Mouse (Mus musculus) forebrain, embryonic 12.5 days (tissue): ENCODE results near the gene Ctc1. TPM values are rescaled to one million over a fixed set of nuclear protein-coding genes. Genes with fewer than 3 reads are reported as not detected.
A peak's percentile ranks its signal among the peaks of the same experiment; 100 is the strongest.

Source experiments
- ATAC-seq: fragments of 200-750 bp; cut with Nextera tagmentation; 2 replicates; pipeline ENCODE4 v1.8.0; 2017; ENCODE audit warnings: moderate TSS enrichment; ENCODE audit not compliant: low FRiP score
- H3K27ac ChIP-seq: fragments of 300-500 bp; sonication (generic); 2 replicates; pipeline ENCODE4 v1.5.1; 2016; ENCODE audit warnings: mild to moderate bottlenecking
- H3K27me3 ChIP-seq: fragments of 300-500 bp; sonication (generic); 2 replicates; pipeline ENCODE4 v1.6.1; 2016; ENCODE audit warnings: mild to moderate bottlenecking
- H3K36me3 ChIP-seq: fragments of 300-500 bp; sonication (generic); replicated peaks from 2 replicates; pipeline ENCODE4 v1.6.1; 2016; ENCODE audit warnings: mild to moderate bottlenecking
- H3K4me1 ChIP-seq: fragments of 300-500 bp; sonication (generic); 2 replicates; pipeline ENCODE4 v1.6.1; 2016
- H3K4me2 ChIP-seq: fragments of 300-500 bp; sonication (generic); 2 replicates; pipeline ENCODE4 v1.6.1; 2016; ENCODE audit warnings: mild to moderate bottlenecking, moderate library complexity
- H3K4me3 ChIP-seq: fragments of 300-500 bp; sonication (generic); replicated peaks from 2 replicates; pipeline ENCODE4 v1.5.1; 2016; ENCODE audit warnings: mild to moderate bottlenecking
- H3K9ac ChIP-seq: fragments of 300-500 bp; sonication (generic); 2 replicates; pipeline ENCODE4 v1.6.1; 2016; ENCODE audit warnings: mild to moderate bottlenecking
- H3K9me3 ChIP-seq: fragments of 300-500 bp; sonication (generic); 2 replicates; pipeline ENCODE4 v1.6.1; 2016
- WGBS: fragments of 180-500 bp; shearing (Covaris S2); methylation state at CpG from one replicate; pipeline ENCODE4 v1.1.7; 2016; 5-methylcytosine and 5-hydroxymethylcytosine counted together
- microRNA-seq: library from miRNA; unstranded; fragments of <30 nt; microRNA quantifications from one replicate; pipeline ENCODE4, GENCODE M21; 2017
- polyA plus RNA-seq: library from polyadenylated mRNA; unstranded; fragments of >200 nt; fragmentation: Nextera tagmentation; extraction: Ambion mirVana; gene quantifications from 2 replicates; pipeline ENCODE4 v1.2.1, GENCODE M21; 2016

The Ctc1 gene
- polyA plus RNA-seq, 1 experiment from 2014 or later, result 71.0 TPM

- WGBS, result 50% methylated on average over 9 of the region's 9 CpGs
- no peak for ATAC-seq
- Histone ChIP-seq H3K4me2 (no peak overlapping the region), H3K36me3 (no peaks in the 10 kb centered on the region), H3K27ac (no peak overlapping the region), H3K9ac (no peak overlapping the region), H3K4me1 (peaks cover 25% of the 10 kb centered on the region), H3K9me3 (no peaks in the 10 kb centered on the region), H3K27me3 (no peaks in the 10 kb centered on the region), H3K4me3 (no peak overlapping the region)
These were observed 60.2 kb downstream of the Ctc1 start for GRCm38 (mm10) chr11:69075764-69076479.

- WGBS, result 68% methylated on average over 5 of the region's 5 CpGs
- Histone ChIP-seq H3K27ac (no peak overlapping the region), H3K36me3 (no peaks in the 10 kb centered on the region), H3K9me3 (no peaks in the 10 kb centered on the region), H3K27me3 (no peaks in the 10 kb centered on the region), H3K9ac (no peak overlapping the region), H3K4me3 (no peak overlapping the region), H3K4me1 (peaks cover 19% of the 10 kb centered on the region), H3K4me2 (no peak overlapping the region)
- no peak for ATAC-seq
These were observed 60.9 kb downstream of the Ctc1 start for GRCm38 (mm10) chr11:69076572-69076971.

- WGBS, result 86% methylated on average over 9 of the region's 9 CpGs
- H3K27me3 ChIP-seq, result no peaks in the 10 kb centered on the region
- ATAC-seq, result no peak
These were observed 61.6 kb downstream of the Ctc1 start for GRCm38 (mm10) chr11:69077316-69077715.

GRCm38 (mm10) chr11:69078041-69078440 lies 62.3 kb downstream of the Ctc1 start:
- no peak overlapping the region for H3K9ac ChIP-seq
- no peaks in the 10 kb centered on the region for H3K27me3 ChIP-seq
- H3K4me3 ChIP-seq, result no peak overlapping the region
- no peak overlapping the region for H3K27ac ChIP-seq
- no peaks in the 10 kb centered on the region for H3K36me3 ChIP-seq
- no peak overlapping the region for H3K4me2 ChIP-seq
- WGBS, result 82% methylated on average over 6 of the region's 6 CpGs
- no peaks in the 10 kb centered on the region for H3K9me3 ChIP-seq
- ATAC-seq, result no peak
- peaks cover 11% of the 10 kb centered on the region; the same call in 1 of the 2 replicates for H3K4me1 ChIP-seq

More at GRCm38 (mm10) chr11:69077316-69077715, 61.6 kb downstream of the Ctc1 start:
- H3K9me3 ChIP-seq, result no peaks in the 10 kb centered on the region
- no peak overlapping the region for H3K4me3 ChIP-seq
- no peak overlapping the region for H3K27ac ChIP-seq
- no peak overlapping the region for H3K9ac ChIP-seq
- H3K4me2 ChIP-seq, result no peak overlapping the region
- H3K4me1 ChIP-seq, result peaks cover 15% of the 10 kb centered on the region
- H3K36me3 ChIP-seq, result no peaks in the 10 kb centered on the region

- no peak overlapping the region for H3K4me2 ChIP-seq
- 85% methylated on average over 5 of the region's 5 CpGs for WGBS
- no peaks in the 10 kb centered on the region for H3K9me3 ChIP-seq
- no peak overlapping the region for H3K27ac ChIP-seq
- H3K36me3 ChIP-seq, result no peaks in the 10 kb centered on the region
- H3K9ac ChIP-seq, result no peak overlapping the region
- H3K4me3 ChIP-seq, result no peak overlapping the region
- peaks cover 9% of the 10 kb centered on the region; the same call in 1 of the 2 replicates for H3K4me1 ChIP-seq
- no peak for ATAC-seq
- no peaks in the 10 kb centered on the region for H3K27me3 ChIP-seq
These were observed 63.2 kb downstream of the Ctc1 start for GRCm38 (mm10) chr11:69078805-69079438.

GRCm38 (mm10) chr11:69080102-69080854 lies 64.6 kb downstream of the Ctc1 start:
- WGBS, result 87% methylated on average over 15 of the region's 15 CpGs
- Histone ChIP-seq H3K27ac (no peak overlapping the region), H3K36me3 (no peaks in the 10 kb centered on the region), H3K4me3 (no peak overlapping the region), H3K9me3 (no peaks in the 10 kb centered on the region), H3K27me3 (no peaks in the 10 kb centered on the region), H3K9ac (no peak overlapping the region), H3K4me1 (no peaks in the 10 kb centered on the region), H3K4me2 (no peak overlapping the region)
- no peak for ATAC-seq

GRCm38 (mm10) chr11:69080855-69081222 lies 65.1 kb downstream of the Ctc1 start:
- Histone ChIP-seq H3K9me3 (no peaks in the 10 kb centered on the region), H3K27me3 (no peaks in the 10 kb centered on the region), H3K4me1 (no peaks in the 10 kb centered on the region), H3K36me3 (no peaks in the 10 kb centered on the region), H3K9ac (no peak overlapping the region), H3K4me3 (no peak overlapping the region), H3K4me2 (no peak overlapping the region), H3K27ac (no peak overlapping the region)
- 89% methylated on average over 8 of the region's 8 CpGs for WGBS
- ATAC-seq, result no peak

- WGBS, result 87% methylated on average over 7 of the region's 7 CpGs
- Histone ChIP-seq H3K4me3 (no peak overlapping the region), H3K27ac (no peak overlapping the region), H3K36me3 (no peaks in the 10 kb centered on the region), H3K27me3 (no peaks in the 10 kb centered on the region), H3K9ac (no peak overlapping the region), H3K4me1 (no peaks in the 10 kb centered on the region), H3K4me2 (no peak overlapping the region), H3K9me3 (no peaks in the 10 kb centered on the region)
- no peak for ATAC-seq
These were observed 65.9 kb downstream of the Ctc1 start for GRCm38 (mm10) chr11:69081613-69082012.

GRCm38 (mm10) chr11:69085608-69086007 lies 69.9 kb downstream of the Ctc1 start:
- Histone ChIP-seq H3K9me3 (no peaks in the 10 kb centered on the region), H3K27ac (no peak overlapping the region), H3K4me2 (no peak overlapping the region), H3K27me3 (no peaks in the 10 kb centered on the region), H3K36me3 (peaks cover 9% of the 10 kb centered on the region; the same call in 1 of the 2 replicates), H3K4me3 (no peak overlapping the region), H3K4me1 (peaks cover 18% of the 10 kb centered on the region), H3K9ac (no peak overlapping the region)
- 73% methylated on average over 6 of the region's 6 CpGs for WGBS
- no peak for ATAC-seq

Small RNA genes lying within 50 kb of the gene (microRNA-seq; reads per million reads assigned to microRNA genes)
- gene Mir3062, result 13.8 reads per million, percentile 30 among the genes with 10 or more reads in this experiment

Other genes with a start within 250 kb of the Ctc1 start
- gene Ndel1, start 144.1 kb upstream of the Ctc1 start, polyA plus RNA-seq, result 58.3 and 61.3 TPM in 2 replicates
- 0.06 TPM in 1 of 2 replicates, not detected in the other for gene Rnf222, start 127.4 kb upstream of the Ctc1 start, polyA plus RNA-seq
- 781 and 837 TPM in 2 replicates for gene Rpl26, start 114.3 kb upstream of the Ctc1 start, polyA plus RNA-seq
- 0.18 and 0.54 TPM in 2 replicates for gene Odf4, start 88.8 kb upstream of the Ctc1 start, polyA plus RNA-seq
- gene Arhgef15, start 58.4 kb upstream of the Ctc1 start, polyA plus RNA-seq, result 5.6 and 6.4 TPM in 2 replicates
- 2.1 and 2.6 TPM in 2 replicates for gene Slc25a35, start 47.8 kb upstream of the Ctc1 start, polyA plus RNA-seq
- gene Rangrf, start 40.7 kb upstream of the Ctc1 start, polyA plus RNA-seq, result 54.1 and 57.8 TPM in 2 replicates
- gene Pfas, start 7.5 kb upstream of the Ctc1 start, polyA plus RNA-seq, result 35.4 and 40.4 TPM in 2 replicates
- gene Aurkb, start 29.7 kb downstream of the Ctc1 start, polyA plus RNA-seq, result 163 and 169 TPM in 2 replicates
- gene Borcs6, start 43.8 kb downstream of the Ctc1 start, polyA plus RNA-seq, result 7.4 and 11.1 TPM in 2 replicates
- 53.4 and 56.9 TPM in 2 replicates for gene Tmem107, start 54.9 kb downstream of the Ctc1 start, polyA plus RNA-seq
- gene Vamp2, start 72.6 kb downstream of the Ctc1 start, polyA plus RNA-seq, result 103 and 121 TPM in 2 replicates
- gene Per1, start 79.3 kb downstream of the Ctc1 start, polyA plus RNA-seq, result 7.8 and 12.3 TPM in 2 replicates
- gene Hes7, start 104.5 kb downstream of the Ctc1 start, polyA plus RNA-seq, result 0.31 and 0.43 TPM in 2 replicates
- 0.11 TPM in 1 of 2 replicates, not detected in the other for gene 9130213A22Rik, start 106.7 kb downstream of the Ctc1 start, polyA plus RNA-seq
- 0.19 and 0.55 TPM in 2 replicates for gene Aloxe3, start 110.0 kb downstream of the Ctc1 start, polyA plus RNA-seq
- not detected in 2 replicates for gene Alox12b, start 141.1 kb downstream of the Ctc1 start, polyA plus RNA-seq
- gene Alox8, start 181.9 kb downstream of the Ctc1 start, polyA plus RNA-seq, result not detected in 2 replicates
- 0.17 and 0.19 TPM in 2 replicates for gene Gucy2e, start 221.1 kb downstream of the Ctc1 start, polyA plus RNA-seq